Mouse (Mus musculus): Measurements from ENCODE around the gene Vash1.

Gene Vash1

GRCm38 (mm10) chr12:86678591-86679545, at the start of gene Vash1:
Gene Vash1, plus strand, starts transcription at chr12:86678700.
- peak; percentile 30 for DNase-seq (ENCODE audit: low read depth, low spot score)

GRCm38 (mm10) chr12:86628783-86629172, 49.7 kb upstream of the Vash1 start:
- DNase-seq (ENCODE audit: low read depth, low spot score) = no peak

GRCm38 (mm10) chr12:86641763-86642162, 36.7 kb upstream of the Vash1 start:
- no peak for DNase-seq (ENCODE audit: low read depth, low spot score)

GRCm38 (mm10) chr12:86644512-86645273, 33.8 kb upstream of the Vash1 start:
- DNase-seq (ENCODE audit: low read depth, low spot score) = no peak

- DNase-seq (ENCODE audit: low read depth, low spot score) = no peak
These were observed 33.0 kb upstream of the Vash1 start for GRCm38 (mm10) chr12:86645494-86645893.

GRCm38 (mm10) chr12:86646831-86647230, 31.7 kb upstream of the Vash1 start:
- DNase-seq (ENCODE audit: low read depth, low spot score) = peak; percentile 24

GRCm38 (mm10) chr12:86647279-86647678, 31.2 kb upstream of the Vash1 start:
- DNase-seq (ENCODE audit: low read depth, low spot score) = no peak

- peak; percentile 34 for DNase-seq (ENCODE audit: low read depth, low spot score)
These were observed 30.8 kb upstream of the Vash1 start for GRCm38 (mm10) chr12:86647736-86648135.

GRCm38 (mm10) chr12:86648489-86648888, 30.0 kb upstream of the Vash1 start:
- no peak for DNase-seq (ENCODE audit: low read depth, low spot score)

GRCm38 (mm10) chr12:86651301-86651860, 27.1 kb upstream of the Vash1 start:
- DNase-seq (ENCODE audit: low read depth, low spot score) = no peak

GRCm38 (mm10) chr12:86652570-86653041, 25.9 kb upstream of the Vash1 start:
- DNase-seq (ENCODE audit: low read depth, low spot score) = peak; percentile 91

- no peak for DNase-seq (ENCODE audit: low read depth, low spot score)
These were observed 19.0 kb upstream of the Vash1 start for GRCm38 (mm10) chr12:86659447-86659968.

- DNase-seq (ENCODE audit: low read depth, low spot score) = no peak
These were observed 18.0 kb upstream of the Vash1 start for GRCm38 (mm10) chr12:86660466-86660865.

- no peak for DNase-seq (ENCODE audit: low read depth, low spot score)
These were observed 12.8 kb upstream of the Vash1 start for GRCm38 (mm10) chr12:86665656-86666055.

GRCm38 (mm10) chr12:86668404-86668803, 10.1 kb upstream of the Vash1 start:
- DNase-seq (ENCODE audit: low read depth, low spot score) = no peak

- no peak for DNase-seq (ENCODE audit: low read depth, low spot score)
These were observed 6.4 kb upstream of the Vash1 start for GRCm38 (mm10) chr12:86672105-86672504.

- no peak for DNase-seq (ENCODE audit: low read depth, low spot score)
These were observed 6.0 kb upstream of the Vash1 start for GRCm38 (mm10) chr12:86672507-86672906.

GRCm38 (mm10) chr12:86679546-86679930, 1.0 kb downstream of the Vash1 start:
- no peak for DNase-seq (ENCODE audit: low read depth, low spot score)

- DNase-seq (ENCODE audit: low read depth, low spot score) = no peak
These were observed 1.5 kb downstream of the Vash1 start for GRCm38 (mm10) chr12:86679991-86680491.

- no peak for DNase-seq (ENCODE audit: low read depth, low spot score)
These were observed 2.2 kb downstream of the Vash1 start for GRCm38 (mm10) chr12:86680591-86681193.

GRCm38 (mm10) chr12:86681626-86682025, 3.1 kb downstream of the Vash1 start:
- DNase-seq (ENCODE audit: low read depth, low spot score) = no peak

All from skeletal muscle tissue, adult 2 months (tissue).